Mouse (Mus musculus): Measurements from ENCODE around the gene Cela3a. TPM values are rescaled to one million over a fixed set of nuclear protein-coding genes. Genes with fewer than 3 reads are reported as not detected.
"Not testable (repeated sequence)": the region's sequence is repeated elsewhere in the genome, so short reads cannot be mapped to it uniquely, and the experiment has no call there.

Cela3a gene
- polyA plus RNA-seq, 1 experiment = 3.2 TPM

DNA sequence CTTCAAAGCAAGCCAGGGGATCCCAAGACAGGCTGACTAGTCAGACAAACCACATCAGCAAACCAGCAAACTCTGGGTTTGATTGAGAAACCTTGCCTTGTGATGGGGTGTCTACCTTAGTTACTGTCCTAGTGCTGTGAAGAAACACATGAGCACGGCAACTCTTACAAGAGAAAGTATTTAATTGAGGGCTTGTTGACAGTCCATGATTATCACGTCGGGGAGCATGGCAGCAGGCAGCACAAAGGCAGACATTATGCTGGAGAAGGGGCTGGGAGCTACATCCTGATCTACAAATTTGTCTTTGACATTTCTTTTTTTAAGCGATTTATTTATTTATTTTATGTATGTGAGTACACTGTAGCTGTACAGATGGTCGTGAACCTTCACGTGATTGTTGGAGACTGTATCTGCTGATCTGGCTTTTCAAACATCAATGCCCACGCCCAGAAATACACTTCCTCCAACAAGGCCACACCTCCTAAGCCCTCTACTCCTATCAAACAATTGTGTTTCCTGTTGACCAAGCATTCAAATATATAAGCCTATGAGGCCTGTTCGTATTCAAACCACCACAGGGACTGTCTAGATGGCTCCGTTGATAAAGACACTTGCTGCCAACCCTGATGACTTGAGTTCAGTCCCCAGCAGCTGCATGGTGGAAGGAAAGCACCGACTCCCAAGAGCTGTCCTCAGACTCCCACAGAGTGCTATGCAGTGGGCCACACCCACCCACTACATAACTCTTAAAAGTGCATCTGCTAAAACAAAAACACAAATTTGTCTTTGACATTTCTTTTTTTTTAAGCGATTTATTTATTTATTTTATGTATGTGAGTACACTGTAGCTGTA is 8.3 kb upstream of the Cela3a start:
- Histone ChIP-seq H3K27me3 (ENCODE audit: control insufficient read depth, insufficient read depth, low read length) (no peaks in the 10 kb centered on the region), H3K36me3 (ENCODE audit: control insufficient read depth, insufficient read depth, low read length) (no peaks in the 10 kb centered on the region), H3K4me3 (ENCODE audit: extremely low read depth, insufficient read depth, insufficient read length) (no peak overlapping the region), H3K4me1 (ENCODE audit: control insufficient read depth, insufficient read depth, insufficient read length) (no peaks in the 10 kb centered on the region), H3K27ac (ENCODE audit: insufficient read depth, low read length) (no peak overlapping the region)
- no peak for DNase-seq (ENCODE audit: low read depth in 1 of 2, low spot score in 2 of 2)
- 61% methylated on average over 11 of the region's 11 CpGs for WGBS
- no peak for TF ChIP-seq CTCF (IDR thresholded peaks at IDR 0.05; ENCODE audit: extremely low read depth, insufficient read depth, insufficient read length, insufficient replicate concordance)
- no peak for TF ChIP-seq POLR2A (IDR thresholded peaks at IDR 0.05; ENCODE audit: low read depth, low read length)

- TF ChIP-seq POLR2A (IDR thresholded peaks at IDR 0.05; ENCODE audit: low read depth, low read length) (no peak), CTCF (IDR thresholded peaks at IDR 0.05; ENCODE audit: extremely low read depth, insufficient read depth, insufficient read length, insufficient replicate concordance) (no peak)
- 73% methylated on average over 1 of the region's 1 CpGs for WGBS
- no peaks in the 10 kb centered on the region for H3K27me3 ChIP-seq (ENCODE audit: control insufficient read depth, insufficient read depth, low read length)
- H3K4me3 ChIP-seq (ENCODE audit: extremely low read depth, insufficient read depth, insufficient read length) = no peak overlapping the region
- DNase-seq (ENCODE audit: low read depth in 1 of 2, low spot score in 2 of 2) = no peak
- H3K4me1 ChIP-seq (ENCODE audit: control insufficient read depth, insufficient read depth, insufficient read length) = no peaks in the 10 kb centered on the region
- no peak overlapping the region for H3K27ac ChIP-seq (ENCODE audit: insufficient read depth, low read length)
- H3K36me3 ChIP-seq (ENCODE audit: control insufficient read depth, insufficient read depth, low read length) = no peaks in the 10 kb centered on the region
Measured at GRCm38 (mm10) chr4:137414936-137415335, 5.3 kb upstream of the Cela3a start.

DNA sequence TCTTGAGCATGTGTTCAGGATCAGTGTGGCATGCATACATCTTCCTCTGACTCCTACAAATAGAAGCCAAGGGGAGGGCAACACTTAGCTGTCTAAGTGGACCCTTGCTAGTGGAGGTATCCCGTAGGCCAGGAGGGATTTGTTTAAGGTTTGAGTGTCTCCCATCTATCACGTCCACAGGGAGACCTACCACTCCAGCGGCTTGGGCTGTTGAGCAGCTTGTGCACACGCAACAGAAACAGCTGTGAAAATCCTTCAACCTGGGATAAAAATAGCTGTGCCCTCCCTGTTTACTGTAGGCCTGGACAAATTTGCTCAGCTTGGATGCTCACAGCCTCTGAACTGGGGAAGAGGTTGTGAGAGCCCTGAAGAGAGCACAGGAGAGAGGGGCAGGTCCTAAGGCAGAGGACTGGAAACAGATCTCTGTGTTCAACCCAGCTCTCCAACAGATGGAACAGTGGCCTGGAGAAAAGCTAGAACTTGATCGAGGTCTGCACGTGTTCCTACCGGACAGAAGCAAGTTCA is 2.7 kb upstream of the Cela3a start:
- H3K4me3 ChIP-seq (ENCODE audit: extremely low read depth, insufficient read depth, insufficient read length); H3K27me3 ChIP-seq (ENCODE audit: control insufficient read depth, insufficient read depth, low read length); DNase-seq (ENCODE audit: low read depth in 1 of 2, low spot score in 2 of 2); H3K36me3 ChIP-seq (ENCODE audit: control insufficient read depth, insufficient read depth, low read length); H3K4me1 ChIP-seq (ENCODE audit: control insufficient read depth, insufficient read depth, insufficient read length); H3K27ac ChIP-seq (ENCODE audit: insufficient read depth, low read length): not testable (repeated sequence)
- WGBS = 82% methylated on average over 7 of the region's 7 CpGs

DNA sequence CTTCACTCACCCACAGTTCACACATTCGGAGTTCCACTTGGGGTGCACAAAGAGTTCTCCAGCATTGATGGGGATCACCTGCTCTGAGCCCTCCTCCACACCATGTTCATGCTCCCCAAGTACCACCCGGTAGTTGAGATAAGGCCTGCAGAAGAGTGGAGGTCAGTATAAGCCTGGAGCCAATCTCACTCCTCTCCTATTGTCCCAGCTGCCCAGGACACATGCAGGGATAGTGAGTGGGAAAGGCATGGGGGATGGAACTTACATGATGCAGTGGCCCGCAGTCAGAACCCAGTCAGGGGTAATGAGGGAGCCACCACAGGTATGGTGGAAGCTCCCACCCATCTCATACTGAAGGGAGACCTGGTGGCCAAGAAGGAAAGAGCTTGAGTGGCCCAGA is 4.0 kb downstream of the Cela3a start:
- Histone ChIP-seq H3K27ac (ENCODE audit: insufficient read depth, low read length) (no peak overlapping the region), H3K36me3 (ENCODE audit: control insufficient read depth, insufficient read depth, low read length) (no peaks in the 10 kb centered on the region), H3K4me3 (ENCODE audit: extremely low read depth, insufficient read depth, insufficient read length) (no peak overlapping the region), H3K27me3 (ENCODE audit: control insufficient read depth, insufficient read depth, low read length) (no peaks in the 10 kb centered on the region), H3K4me1 (ENCODE audit: control insufficient read depth, insufficient read depth, insufficient read length) (no peaks in the 10 kb centered on the region)
- no peak for DNase-seq (ENCODE audit: low read depth in 1 of 2, low spot score in 2 of 2)
- no peak for TF ChIP-seq POLR2A (IDR thresholded peaks at IDR 0.05; ENCODE audit: low read depth, low read length)
- no peak for TF ChIP-seq CTCF (IDR thresholded peaks at IDR 0.05; ENCODE audit: extremely low read depth, insufficient read depth, insufficient read length, insufficient replicate concordance)
- WGBS = 95% methylated on average over 3 of the region's 3 CpGs

GRCm38 (mm10) chr4:137396641-137397525 is 12.7 kb downstream of the Cela3a start:
- TF ChIP-seq CTCF (IDR thresholded peaks at IDR 0.05; ENCODE audit: extremely low read depth, insufficient read depth, insufficient read length, insufficient replicate concordance) (no peak), POLR2A (IDR thresholded peaks at IDR 0.05; ENCODE audit: low read depth, low read length) (no peak)
- DNase-seq (ENCODE audit: low read depth in 1 of 2, low spot score in 2 of 2) = no peak
- Histone ChIP-seq H3K36me3 (ENCODE audit: control insufficient read depth, insufficient read depth, low read length) (no peaks in the 10 kb centered on the region), H3K4me3 (ENCODE audit: extremely low read depth, insufficient read depth, insufficient read length) (no peak overlapping the region), H3K27me3 (ENCODE audit: control insufficient read depth, insufficient read depth, low read length) (no peaks in the 10 kb centered on the region), H3K27ac (ENCODE audit: insufficient read depth, low read length) (no peak overlapping the region), H3K4me1 (ENCODE audit: control insufficient read depth, insufficient read depth, insufficient read length) (no peaks in the 10 kb centered on the region)
- WGBS = 87% methylated on average over 15 of the region's 15 CpGs

DNA sequence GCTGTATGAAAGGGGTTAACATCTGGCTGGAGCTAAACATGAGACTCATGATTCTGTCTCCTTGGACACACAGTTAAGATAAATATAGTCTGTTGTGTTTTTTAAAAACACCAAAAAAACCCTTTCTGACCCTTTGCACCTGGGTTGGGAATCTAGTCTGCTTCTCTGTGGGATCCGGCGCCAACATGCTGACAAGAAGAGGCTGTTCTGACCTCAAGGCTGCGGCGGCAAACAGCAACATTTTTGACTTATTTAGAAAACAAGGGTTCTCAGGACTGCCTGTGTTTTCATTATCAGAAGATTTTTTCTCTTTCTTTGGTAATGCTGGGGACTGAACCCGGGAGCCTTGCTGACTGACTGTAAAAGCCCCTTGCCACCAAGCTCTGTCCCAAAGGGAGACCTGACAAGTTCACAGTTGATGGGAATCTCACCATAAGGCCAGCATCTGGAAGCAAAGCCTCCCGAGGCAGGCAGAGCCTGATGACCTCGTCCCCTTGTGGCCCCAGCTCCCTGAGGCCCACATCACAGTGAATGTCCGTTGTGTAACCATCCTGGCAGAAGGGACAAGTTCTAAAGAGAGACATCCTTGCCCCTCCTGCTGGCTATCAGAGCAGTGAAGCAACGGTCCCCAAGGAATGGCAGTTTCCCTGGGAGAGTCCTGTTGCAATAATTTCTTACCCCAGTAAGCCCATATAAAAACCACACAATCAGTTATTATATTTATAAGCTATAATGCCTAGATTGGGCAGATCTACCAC is 16.0 kb downstream of the Cela3a start:
- Histone ChIP-seq H3K4me3 (ENCODE audit: extremely low read depth, insufficient read depth, insufficient read length) (no peak overlapping the region), H3K4me1 (ENCODE audit: control insufficient read depth, insufficient read depth, insufficient read length) (no peaks in the 10 kb centered on the region), H3K27ac (ENCODE audit: insufficient read depth, low read length) (no peak overlapping the region), H3K27me3 (ENCODE audit: control insufficient read depth, insufficient read depth, low read length) (no peaks in the 10 kb centered on the region), H3K36me3 (ENCODE audit: control insufficient read depth, insufficient read depth, low read length) (no peaks in the 10 kb centered on the region)
- 82% methylated on average over 9 of the region's 9 CpGs for WGBS
- no peak for DNase-seq (ENCODE audit: low read depth in 1 of 2, low spot score in 2 of 2)
- no peak for TF ChIP-seq CTCF (IDR thresholded peaks at IDR 0.05; ENCODE audit: extremely low read depth, insufficient read depth, insufficient read length, insufficient replicate concordance)
- no peak for TF ChIP-seq POLR2A (IDR thresholded peaks at IDR 0.05; ENCODE audit: low read depth, low read length)
